Mouse (Mus musculus) G1E (cell line): ENCODE data around the gene Sdhb. TPM values are rescaled to one million over a fixed set of nuclear protein-coding genes. Genes with fewer than 3 reads are reported as not detected.
A peak's percentile ranks its signal among the peaks of the same experiment; 100 is the strongest.

Source experiments
- ATAC-seq: 2 replicates; pipeline ENCODE4 v1.8.0; 2016; ENCODE audit warnings: mild to moderate bottlenecking; ENCODE audit not compliant: insufficient number of reproducible peaks, poor library complexity, low FRiP score, severe bottlenecking; ENCODE audit errors: extremely low read depth
- DNase-seq: peaks from one replicate; pipeline ENCODE4 v3.0.0; 2012; ENCODE audit warnings: low spot score
- H3K27me3 ChIP-seq: 2 replicates; pipeline ENCODE4 v1.6.1; 2012; ENCODE audit warnings: mild to moderate bottlenecking, low read length, inconsistent platforms; ENCODE audit not compliant: insufficient read depth
- H3K36me3 ChIP-seq: replicated peaks from 2 replicates; pipeline ENCODE3; 2012; ENCODE audit warnings: mild to moderate bottlenecking, inconsistent platforms
- H3K4me1 ChIP-seq: 2 replicates; pipeline ENCODE4 v1.6.1; 2012; ENCODE audit warnings: low read depth, low read length, inconsistent platforms, mixed read lengths; ENCODE audit not compliant: insufficient read depth
- H3K4me3 ChIP-seq: 2 replicates; pipeline ENCODE4 v1.5.1; 2012; ENCODE audit warnings: low read depth, mild to moderate bottlenecking, inconsistent platforms, low read length, moderate library complexity, mixed read lengths
- H3K9me3 ChIP-seq: replicated peaks from 2 replicates; pipeline ENCODE4 v1.6.1; 2012; ENCODE audit warnings: inconsistent platforms
- CTCF ChIP-seq: IDR thresholded peaks from 2 replicates; pipeline ENCODE4 v1.5.1; 2012; ENCODE audit warnings: low read depth, low read length, inconsistent platforms, mixed read lengths
- GATA1 ChIP-seq: IDR thresholded peaks from 2 replicates; pipeline ENCODE4 v1.6.1; 2012; ENCODE audit warnings: borderline replicate concordance, low read length, inconsistent platforms, mixed read lengths
- GATA2 ChIP-seq: IDR thresholded peaks from 2 replicates; pipeline ENCODE4 v1.6.1; 2012; ENCODE audit warnings: low read depth, low read length, inconsistent platforms, borderline replicate concordance
- POLR2AphosphoS5 ChIP-seq: IDR thresholded peaks from 2 replicates; pipeline ENCODE4 v1.6.1; 2012; ENCODE audit warnings: low read depth, low read length, inconsistent platforms; ENCODE audit not compliant: insufficient replicate concordance
- TAL1 ChIP-seq: conservative IDR thresholded peaks from 2 replicates; pipeline ENCODE4 v1.6.1; 2012; ENCODE audit warnings: low read depth, low read length, inconsistent platforms, mixed read lengths
- polyA plus RNA-seq: library from polyadenylated mRNA; stranded (reverse); fragments of >175 nt; gene quantifications from 2 replicates; pipeline ENCODE4 v1.2.3, GENCODE M21; 2012
- total RNA-seq, 2 experiments: library from RNA; stranded (forward) in 1 of 2; stranded (reverse) in 1 of 2; fragments of 200-1000 nt in 1 of 2; fragments of >200 nt in 1 of 2; fragmentation: Nextera tagmentation in 1 of 2; gene quantifications; 2 replicates each; pipeline ENCODE4 v1.2.3; 2014 to 2017

Gene Sdhb
- total and polyA plus RNA-seq, 3 experiments: 51.2 to 142 (median 100) TPM

- ATAC-seq (no peak), DNase-seq (no peak)
- TF ChIP-seq GATA1 (no peak), CTCF (peak; percentile 23; the same call in 1 of the 2 replicates)
- Histone ChIP-seq H3K9me3 (peaks cover 4% of the 10 kb centered on the region), H3K4me1 (peaks cover 55% of the 10 kb centered on the region), H3K4me3 (no peak overlapping the region), H3K27me3 (peaks cover 4% of the 10 kb centered on the region; the same call in 1 of the 2 replicates), H3K36me3 (peaks cover 41% of the 10 kb centered on the region)
Measured at GRCm38 (mm10) chr4:140981605-140982004, 20.6 kb downstream of the Sdhb start.

GRCm38 (mm10) chr4:140982808-140983207 is 21.8 kb downstream of the Sdhb start:
- H3K9me3 ChIP-seq: peaks cover 4% of the 10 kb centered on the region
- peak overlapping the region; percentile 60; the same call in 1 of the 2 replicates for H3K4me3 ChIP-seq
- DNase-seq (no peak), ATAC-seq (no peak)
- peaks cover 54% of the 10 kb centered on the region for H3K4me1 ChIP-seq
- no peak for TF ChIP-seq GATA2
- no peak for TF ChIP-seq CTCF
- TF ChIP-seq GATA1: no peak
- no peak for TF ChIP-seq TAL1
- no peak for TF ChIP-seq POLR2AphosphoS5
- H3K27me3 ChIP-seq: peaks cover 4% of the 10 kb centered on the region; the same call in 1 of the 2 replicates
- peaks cover 29% of the 10 kb centered on the region for H3K36me3 ChIP-seq

GRCm38 (mm10) chr4:140983442-140983841 is 22.4 kb downstream of the Sdhb start:
- ATAC-seq (peak; percentile 92), DNase-seq (peak; percentile 87)
- Histone ChIP-seq H3K4me3 (peak overlapping the region; percentile 60; the same call in 1 of the 2 replicates), H3K36me3 (peaks cover 23% of the 10 kb centered on the region), H3K4me1 (peaks cover 51% of the 10 kb centered on the region), H3K27me3 (peaks cover 4% of the 10 kb centered on the region; the same call in 1 of the 2 replicates), H3K9me3 (peaks cover 4% of the 10 kb centered on the region)
- TF ChIP-seq CTCF (no peak), TAL1 (peak; percentile 37; the same call in 1 of the 2 replicates)

- Histone ChIP-seq H3K27me3 (peaks cover 4% of the 10 kb centered on the region; the same call in 1 of the 2 replicates), H3K4me1 (peaks cover 62% of the 10 kb centered on the region), H3K4me3 (no peak overlapping the region), H3K36me3 (peaks cover 24% of the 10 kb centered on the region), H3K9me3 (peaks cover 4% of the 10 kb centered on the region)
- no peak for ATAC-seq
- no peak for DNase-seq
- TF ChIP-seq TAL1 (no peak), POLR2AphosphoS5 (no peak), GATA2 (no peak), CTCF (no peak), GATA1 (no peak)
Measured at GRCm38 (mm10) chr4:140984544-140984943, 23.5 kb downstream of the Sdhb start.

GRCm38 (mm10) chr4:140986024-140986710 is 25.2 kb downstream of the Sdhb start:
- peaks cover 4% of the 10 kb centered on the region; the same call in 1 of the 2 replicates for H3K27me3 ChIP-seq
- ATAC-seq (no peak), DNase-seq (no peak)
- peaks cover 4% of the 10 kb centered on the region for H3K9me3 ChIP-seq
- peaks cover 64% of the 10 kb centered on the region for H3K4me1 ChIP-seq
- peaks cover 25% of the 10 kb centered on the region for H3K36me3 ChIP-seq
- TF ChIP-seq POLR2AphosphoS5 (no peak), GATA2 (no peak), GATA1 (no peak), TAL1 (no peak), CTCF (no peak)
- peak overlapping the region; percentile 92 for H3K4me3 ChIP-seq

- TF ChIP-seq GATA2 (no peak), CTCF (no peak), TAL1 (no peak), POLR2AphosphoS5 (no peak), GATA1 (no peak)
- H3K36me3 ChIP-seq: peaks cover 32% of the 10 kb centered on the region
- ATAC-seq (peak; percentile 58), DNase-seq (peak; percentile 89)
- peaks cover 4% of the 10 kb centered on the region; the same call in 1 of the 2 replicates for H3K27me3 ChIP-seq
- no peaks in the 10 kb centered on the region for H3K9me3 ChIP-seq
- peak within 1 kb of the TSS; percentile 92 for H3K4me3 ChIP-seq
- H3K4me1 ChIP-seq: peaks cover 64% of the 10 kb centered on the region
Measured at GRCm38 (mm10) chr4:140986711-140987395, 25.9 kb downstream of the Sdhb start, which contains the start of gene Atp13a2. TSS of gene Atp13a2 (plus strand) at chr4:140986873.
